Mouse (Mus musculus) kidney, embryonic 15.5 days (tissue): ENCODE measurements at regions not wholly inside any gene's neighbourhood (a gene's known extent, or its start where the extent isn't known, plus 50 kb on each side); places are given as distances from the start of the nearest gene placed in this dataset.
A peak's percentile ranks its signal among the peaks of the same experiment; 100 is the strongest.

Experiments
- ATAC-seq: fragments of 200-750 bp; cut with Nextera tagmentation; replicated peaks from 2 replicates; pipeline ENCODE4 v1.8.0; 2017; ENCODE audit warnings: moderate TSS enrichment; ENCODE audit not compliant: low FRiP score
- H3K27ac ChIP-seq: fragments of 300-500 bp; sonication (generic); 2 replicates; pipeline ENCODE4 v1.5.1; 2015; ENCODE audit warnings: mild to moderate bottlenecking, inconsistent platforms
- H3K27me3 ChIP-seq: fragments of 300-500 bp; sonication (generic); 2 replicates; pipeline ENCODE4 v1.6.1; 2015; ENCODE audit warnings: inconsistent platforms
- H3K36me3 ChIP-seq: fragments of 300-500 bp; sonication (generic); 2 replicates; pipeline ENCODE4 v1.6.1; 2015; ENCODE audit warnings: inconsistent platforms
- H3K4me1 ChIP-seq: fragments of 300-500 bp; sonication (generic); 2 replicates; pipeline ENCODE4 v1.6.1; 2015; ENCODE audit warnings: inconsistent platforms
- H3K4me2 ChIP-seq: fragments of 300-500 bp; sonication (generic); 2 replicates; pipeline ENCODE4 v1.6.1; 2015; ENCODE audit warnings: moderate library complexity, mild to moderate bottlenecking, inconsistent platforms
- H3K4me3 ChIP-seq: fragments of 300-500 bp; sonication (generic); replicated peaks from 2 replicates; pipeline ENCODE4 v1.5.1; 2015; ENCODE audit warnings: mild to moderate bottlenecking, inconsistent platforms
- H3K9ac ChIP-seq: fragments of 300-500 bp; sonication (generic); 2 replicates; pipeline ENCODE4 v1.6.1; 2015; ENCODE audit warnings: mild to moderate bottlenecking, inconsistent platforms
- H3K9me3 ChIP-seq: fragments of 300-500 bp; sonication (generic); replicated peaks from 2 replicates; pipeline ENCODE4 v1.6.1; 2016; ENCODE audit warnings: inconsistent platforms
- WGBS: fragments of 180-500 bp; shearing (Covaris S2); methylation state at CpG from one replicate; pipeline ENCODE4 v1.1.7; 2015; ENCODE audit warnings: mixed read lengths; 5-methylcytosine and 5-hydroxymethylcytosine counted together

DNA sequence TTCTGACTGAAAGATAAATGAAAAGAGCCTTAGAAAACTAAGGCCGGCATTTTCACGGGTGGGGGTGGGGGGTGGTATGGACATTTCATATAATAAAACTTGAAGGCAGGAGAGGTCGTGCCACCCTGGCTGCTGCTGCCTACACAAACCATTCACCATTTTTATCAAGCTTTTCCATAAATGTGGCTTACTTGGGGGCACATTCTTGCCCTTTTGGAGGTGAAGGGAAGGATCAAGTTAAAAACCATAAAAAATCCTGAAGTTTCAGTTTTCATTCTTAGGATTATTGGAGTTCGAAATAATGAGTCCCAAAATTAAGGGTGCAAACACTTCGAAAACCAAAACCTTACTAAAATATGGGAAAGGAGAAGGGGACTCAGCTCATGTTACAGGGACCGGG is 95.1 kb upstream of the Hmga2 start:
- H3K4me2 ChIP-seq: peak overlapping the region; percentile 27; the same call in 1 of the 2 replicates
- no peaks in the 10 kb centered on the region for H3K27me3 ChIP-seq
- no peaks in the 10 kb centered on the region for H3K9me3 ChIP-seq
- H3K9ac ChIP-seq: no peak overlapping the region
- WGBS: 7% methylated on average over 6 of the region's 6 CpGs
- no peaks in the 10 kb centered on the region for H3K36me3 ChIP-seq
- peaks cover 9% of the 10 kb centered on the region for H3K4me1 ChIP-seq
- no peak for ATAC-seq
- no peak overlapping the region for H3K4me3 ChIP-seq
- no peak overlapping the region for H3K27ac ChIP-seq

DNA sequence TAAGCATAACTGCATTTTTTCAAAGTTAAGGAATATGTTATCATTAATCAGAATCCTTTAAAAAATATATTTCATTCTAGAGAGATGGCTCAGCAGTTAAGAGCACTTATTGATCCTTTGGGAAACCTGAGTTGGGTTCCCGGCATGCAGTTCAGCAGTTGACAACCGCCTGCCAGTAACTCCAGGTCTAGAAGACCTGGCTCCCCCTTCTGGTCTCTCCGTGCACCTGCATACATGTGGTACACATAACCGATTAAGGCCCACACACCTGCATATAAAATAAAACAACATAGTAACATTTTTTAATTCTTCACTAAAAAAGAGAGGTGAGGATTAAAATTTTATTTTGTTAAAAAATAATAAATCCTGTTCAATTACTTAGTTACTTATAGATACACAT is 89.7 kb upstream of the Hmga2 start:
- Histone ChIP-seq H3K4me1 (peaks cover 16% of the 10 kb centered on the region), H3K9me3 (no peaks in the 10 kb centered on the region), H3K4me2 (no peak overlapping the region), H3K4me3 (no peak overlapping the region), H3K27me3 (no peaks in the 10 kb centered on the region), H3K27ac (no peak overlapping the region), H3K36me3 (no peaks in the 10 kb centered on the region), H3K9ac (no peak overlapping the region)
- no peak for ATAC-seq
- WGBS: 97% methylated on average over 4 of the region's 4 CpGs

DNA sequence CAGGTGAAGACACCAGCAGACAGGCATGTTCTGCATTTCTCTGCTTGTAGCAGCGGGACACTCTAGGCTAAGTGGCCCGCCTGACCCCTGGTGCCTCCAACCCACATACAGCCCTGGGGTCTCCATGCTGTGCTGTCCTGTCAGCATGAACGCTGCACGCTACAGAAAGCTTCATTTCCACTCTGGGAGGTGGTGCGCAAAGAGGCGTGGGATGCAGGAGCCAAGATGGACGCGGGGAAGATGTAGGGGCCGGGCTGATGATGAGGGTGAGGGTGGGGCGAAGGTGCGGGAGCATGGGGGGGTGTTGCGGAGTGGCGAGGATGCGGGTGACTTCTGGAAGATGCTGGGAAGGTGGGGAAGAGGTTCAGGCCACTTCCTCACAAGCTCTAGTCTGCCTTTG is 88.6 kb upstream of the Hmga2 start:
- Histone ChIP-seq H3K36me3 (no peaks in the 10 kb centered on the region), H3K4me1 (peaks cover 16% of the 10 kb centered on the region), H3K4me3 (peak overlapping the region; percentile 14), H3K27ac (no peak overlapping the region), H3K27me3 (no peaks in the 10 kb centered on the region), H3K9me3 (no peaks in the 10 kb centered on the region), H3K9ac (no peak overlapping the region; the same call in 1 of the 2 replicates), H3K4me2 (peak overlapping the region; percentile 44)
- 28% methylated on average over 14 of the region's 14 CpGs for WGBS
- no peak for ATAC-seq

- ATAC-seq: no peak
- peaks cover 16% of the 10 kb centered on the region for H3K4me1 ChIP-seq
- no peak overlapping the region for H3K27ac ChIP-seq
- no peak overlapping the region for H3K4me3 ChIP-seq
- 25% methylated on average over 10 of the region's 10 CpGs for WGBS
- peak overlapping the region; percentile 5; the same call in 1 of the 2 replicates for H3K4me2 ChIP-seq
- no peak overlapping the region for H3K9ac ChIP-seq
- no peaks in the 10 kb centered on the region for H3K9me3 ChIP-seq
- no peaks in the 10 kb centered on the region for H3K27me3 ChIP-seq
- no peaks in the 10 kb centered on the region for H3K36me3 ChIP-seq
Measured at GRCm38 (mm10) chr10:120563926-120564325, 87.7 kb upstream of the Hmga2 start.

DNA sequence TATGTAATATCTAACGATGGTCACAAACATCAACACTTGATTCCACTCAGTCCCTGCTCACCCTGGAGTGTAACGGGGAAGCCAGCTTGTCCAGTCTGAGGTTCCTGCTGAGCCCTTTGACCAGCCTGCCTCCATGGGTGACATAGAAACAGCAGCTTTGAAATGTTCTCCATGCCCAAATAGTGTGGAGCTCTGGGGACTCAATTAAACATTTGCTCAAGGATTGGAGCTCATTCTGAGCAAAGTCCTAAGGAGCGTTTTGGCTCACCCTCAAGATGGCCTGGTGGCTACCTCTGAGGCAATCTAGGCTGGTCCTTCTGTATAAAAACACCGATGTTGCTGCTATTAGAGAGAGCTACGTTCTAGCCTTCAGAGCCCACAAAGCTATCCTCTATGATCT is 85.6 kb upstream of the Hmga2 start:
- no peaks in the 10 kb centered on the region for H3K36me3 ChIP-seq
- H3K27ac ChIP-seq: no peak overlapping the region
- H3K4me3 ChIP-seq: no peak overlapping the region
- 95% methylated on average over 5 of the region's 5 CpGs for WGBS
- no peaks in the 10 kb centered on the region for H3K9me3 ChIP-seq
- H3K27me3 ChIP-seq: no peaks in the 10 kb centered on the region
- H3K9ac ChIP-seq: no peak overlapping the region
- H3K4me1 ChIP-seq: peaks cover 26% of the 10 kb centered on the region
- H3K4me2 ChIP-seq: no peak overlapping the region
- ATAC-seq: no peak

GRCm38 (mm10) chr10:120557850-120558447 is 81.7 kb upstream of the Hmga2 start:
- H3K9ac ChIP-seq: no peak overlapping the region
- no peaks in the 10 kb centered on the region for H3K9me3 ChIP-seq
- H3K27ac ChIP-seq: 0 out of 2 replicates have a peak overlapping the region, but pooled peaks have one; percentile 1
- no peak for ATAC-seq
- WGBS: 41% methylated on average over 10 of the region's 10 CpGs
- H3K4me2 ChIP-seq: no peak overlapping the region
- no peaks in the 10 kb centered on the region for H3K27me3 ChIP-seq
- no peaks in the 10 kb centered on the region for H3K36me3 ChIP-seq
- H3K4me3 ChIP-seq: no peak overlapping the region
- H3K4me1 ChIP-seq: peaks cover 17% of the 10 kb centered on the region

DNA sequence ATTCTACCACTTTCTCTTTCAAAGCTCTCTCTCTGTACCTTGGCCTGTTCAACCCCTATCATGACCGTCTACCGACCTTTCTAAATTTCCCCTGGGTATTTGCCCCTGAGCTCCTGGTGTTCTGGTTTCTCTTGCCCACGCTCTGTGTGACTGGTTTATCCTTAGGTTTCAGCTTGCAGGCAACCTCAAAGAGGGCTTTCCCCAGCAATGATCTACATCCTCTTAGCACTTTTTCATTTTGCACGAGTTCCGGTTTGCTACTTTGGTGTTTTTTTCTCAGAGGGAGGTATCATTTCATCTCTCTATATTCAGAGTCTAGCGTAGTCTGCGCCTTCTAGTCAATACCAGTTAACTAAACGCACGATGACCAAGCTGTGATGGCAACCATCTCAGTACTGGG is 79.8 kb upstream of the Hmga2 start:
- H3K9ac ChIP-seq: no peak overlapping the region
- no peak overlapping the region for H3K4me2 ChIP-seq
- no peak overlapping the region for H3K4me3 ChIP-seq
- 85% methylated on average over 9 of the region's 9 CpGs for WGBS
- no peaks in the 10 kb centered on the region for H3K27me3 ChIP-seq
- ATAC-seq: no peak
- H3K27ac ChIP-seq: no peak overlapping the region
- no peaks in the 10 kb centered on the region for H3K36me3 ChIP-seq
- H3K4me1 ChIP-seq: peaks cover 31% of the 10 kb centered on the region
- no peaks in the 10 kb centered on the region for H3K9me3 ChIP-seq

GRCm38 (mm10) chr10:120553097-120553453 is 76.8 kb upstream of the Hmga2 start:
- Histone ChIP-seq H3K4me3 (peak overlapping the region; percentile 63), H3K36me3 (no peaks in the 10 kb centered on the region), H3K27me3 (no peaks in the 10 kb centered on the region), H3K9ac (peak overlapping the region; percentile 61), H3K27ac (peak overlapping the region; percentile 88), H3K9me3 (no peaks in the 10 kb centered on the region), H3K4me1 (peaks cover 27% of the 10 kb centered on the region), H3K4me2 (peak overlapping the region; percentile 100)
- peak; percentile 90 for ATAC-seq
- WGBS: under 1% methylated on average over 16 of the region's 16 CpGs

DNA sequence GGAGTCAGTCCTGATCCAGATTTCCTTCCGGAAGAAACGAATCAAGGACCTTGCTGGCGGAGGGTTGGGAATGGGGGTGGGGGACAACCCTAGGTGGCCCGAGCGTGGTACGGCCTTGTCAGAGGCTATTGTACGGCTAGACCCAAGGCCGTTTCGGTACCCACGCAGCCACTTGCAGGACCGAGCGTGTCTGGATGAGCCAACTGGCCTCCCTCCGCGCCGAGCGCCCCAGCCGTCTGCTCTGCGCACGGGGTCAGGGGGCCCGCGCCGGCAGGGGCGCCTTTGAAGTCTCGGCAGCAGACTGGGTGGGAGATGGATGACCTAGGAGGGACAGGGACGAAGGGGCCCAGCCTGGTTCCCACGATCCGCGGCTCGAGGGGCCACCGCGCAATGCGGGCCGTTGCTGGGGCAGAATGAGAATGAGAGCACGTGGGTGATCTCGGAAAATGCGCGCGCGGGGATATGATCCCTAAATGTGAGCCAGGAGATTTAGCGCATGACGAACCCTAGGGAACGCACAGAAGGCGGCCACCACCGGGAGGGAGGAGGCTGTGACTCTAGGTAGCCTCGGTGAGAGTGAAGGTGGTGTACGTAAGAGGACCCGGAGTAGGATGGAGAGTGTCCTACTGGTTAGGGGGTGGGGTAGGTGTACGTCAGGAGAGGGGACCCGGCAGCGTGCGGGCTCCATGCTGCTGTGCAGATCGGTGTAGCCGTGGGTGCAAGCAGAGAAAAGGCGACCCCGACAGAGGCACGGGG is 76.2 kb upstream of the Hmga2 start:
- Histone ChIP-seq H3K4me1 (peaks cover 23% of the 10 kb centered on the region), H3K27ac (peak overlapping the region; percentile 88), H3K9me3 (no peaks in the 10 kb centered on the region), H3K4me3 (peak overlapping the region; percentile 63), H3K36me3 (no peaks in the 10 kb centered on the region), H3K9ac (peak overlapping the region; percentile 61), H3K4me2 (peak overlapping the region; percentile 100), H3K27me3 (no peaks in the 10 kb centered on the region)
- under 1% methylated on average over 56 of the region's 56 CpGs for WGBS
- ATAC-seq: peak; percentile 88

DNA sequence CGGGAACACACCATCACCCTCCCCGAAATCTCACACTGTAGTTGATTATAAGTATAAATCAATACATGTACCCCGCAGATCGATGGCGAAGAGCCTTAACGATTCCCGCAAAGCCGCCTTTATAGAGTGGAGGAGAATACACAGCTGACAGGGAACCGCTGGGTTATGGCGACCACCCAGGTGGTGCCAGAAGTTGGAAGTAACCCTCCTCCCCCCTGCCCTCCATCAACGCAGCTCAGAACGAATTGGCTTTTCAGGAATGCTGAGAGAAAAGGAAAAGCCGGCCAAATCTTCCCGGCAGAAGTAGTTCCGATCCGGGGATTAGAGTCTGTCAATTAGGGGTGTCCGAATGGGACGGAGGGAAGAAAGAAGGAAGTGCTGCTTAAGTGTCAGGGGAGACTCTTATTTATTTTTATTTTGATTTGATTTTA is 75.6 kb upstream of the Hmga2 start:
- Histone ChIP-seq H3K9ac (peak overlapping the region; percentile 61), H3K4me1 (peaks cover 23% of the 10 kb centered on the region), H3K4me3 (peak overlapping the region; percentile 63), H3K27ac (peak overlapping the region; percentile 88), H3K4me2 (peak overlapping the region; percentile 100), H3K36me3 (no peaks in the 10 kb centered on the region), H3K9me3 (no peaks in the 10 kb centered on the region), H3K27me3 (no peaks in the 10 kb centered on the region)
- WGBS: 1% methylated on average over 18 of the region's 18 CpGs
- peak; percentile 42 for ATAC-seq

DNA sequence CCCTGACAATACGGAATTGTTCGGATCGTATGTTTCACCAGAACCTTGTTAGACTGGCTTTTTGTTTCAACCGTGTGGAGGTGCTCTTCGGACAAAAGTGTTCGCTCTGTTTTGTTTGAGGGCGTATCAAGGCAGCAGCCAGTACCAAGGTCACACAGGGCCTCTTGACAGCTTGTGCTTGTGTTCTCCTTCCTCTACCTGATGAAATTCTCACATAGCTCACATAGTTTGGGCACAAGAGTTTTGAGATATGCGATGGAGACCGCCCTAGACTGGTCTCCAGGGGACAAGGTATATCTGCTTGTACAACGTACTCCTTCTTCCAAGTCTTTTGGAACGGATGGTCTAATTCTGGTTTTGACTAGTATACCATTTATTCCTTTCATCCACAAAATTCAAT is 70.9 kb upstream of the Hmga2 start:
- H3K9ac ChIP-seq: no peak overlapping the region
- no peaks in the 10 kb centered on the region for H3K36me3 ChIP-seq
- WGBS: 87% methylated on average over 11 of the region's 11 CpGs
- no peak overlapping the region for H3K4me3 ChIP-seq
- H3K9me3 ChIP-seq: no peaks in the 10 kb centered on the region
- peaks cover 11% of the 10 kb centered on the region; the same call in 1 of the 2 replicates for H3K4me1 ChIP-seq
- no peak overlapping the region for H3K27ac ChIP-seq
- H3K4me2 ChIP-seq: no peak overlapping the region
- no peaks in the 10 kb centered on the region for H3K27me3 ChIP-seq
- no peak for ATAC-seq

DNA sequence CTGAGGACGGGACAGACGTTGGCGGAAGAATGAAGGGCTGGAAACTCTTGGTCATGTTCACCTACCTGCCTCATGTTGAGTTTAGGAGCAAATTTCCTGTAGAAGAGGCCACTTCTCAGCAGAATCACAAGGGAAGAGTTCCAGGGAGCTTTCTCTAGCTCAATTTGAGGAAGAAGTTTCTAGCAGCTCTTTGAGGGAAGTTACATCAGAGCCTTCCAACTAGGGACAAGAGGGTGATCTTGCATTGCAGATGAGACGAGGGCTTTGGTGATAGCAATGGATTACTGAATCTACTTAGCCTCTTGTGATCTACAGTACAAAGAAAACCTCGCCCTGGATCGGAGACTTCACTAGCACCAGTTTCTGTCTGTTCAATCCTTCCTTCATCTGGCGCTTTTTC is 65.3 kb upstream of the Hmga2 start:
- 92% methylated on average over 7 of the region's 7 CpGs for WGBS
- no peaks in the 10 kb centered on the region for H3K27me3 ChIP-seq
- no peak for ATAC-seq
- H3K4me1 ChIP-seq: no peaks in the 10 kb centered on the region
- H3K4me3 ChIP-seq: no peak overlapping the region
- H3K9me3 ChIP-seq: no peaks in the 10 kb centered on the region
- no peak overlapping the region for H3K4me2 ChIP-seq
- no peaks in the 10 kb centered on the region for H3K36me3 ChIP-seq
- H3K9ac ChIP-seq: no peak overlapping the region
- no peak overlapping the region for H3K27ac ChIP-seq
